Mouse (Mus musculus): ENCODE measurements around the gene Ceacam5. TPM values are rescaled to one million over a fixed set of nuclear protein-coding genes. Genes with fewer than 3 reads are reported as not detected.

Gene Ceacam5
- not detected in 2 replicates for total RNA-seq (2017)

GRCm38 (mm10) chr7:17712938-17713337 lies at the start of gene Ceacam5:
TSS of gene Ceacam5 (plus strand) at chr7:17713238.
- no peak for ATAC-seq (replicated peaks; ENCODE audit: low read depth, poor library complexity, severe bottlenecking)

Other genes with a start within 250 kb of the Ceacam5 start
- not detected in 2 replicates for gene Ceacam14, start 99.4 kb downstream of the Ceacam5 start, total RNA-seq (2017)
- not detected in 2 replicates for gene Gm5155, start 158.5 kb downstream of the Ceacam5 start, total RNA-seq (2017)